Mouse (Mus musculus): ENCODE data around the gene Cfap43. TPM values are rescaled to one million over a fixed set of nuclear protein-coding genes. Genes with fewer than 3 reads are reported as not detected.

Gene Cfap43
- polyA plus RNA-seq, 1 experiment: not detected

GRCm38 (mm10) chr19:47902316-47903201, 16.5 kb downstream of the Cfap43 start:
- no peak for TF ChIP-seq GATA1 (IDR thresholded peaks at IDR 0.05; ENCODE audit: low read length)

- TF ChIP-seq GATA1 (IDR thresholded peaks at IDR 0.05; ENCODE audit: low read length): no peak
Observed at GRCm38 (mm10) chr19:47900558-47900957, 18.5 kb downstream of the Cfap43 start.

- TF ChIP-seq GATA1 (IDR thresholded peaks at IDR 0.05; ENCODE audit: low read length): no peak
Observed at GRCm38 (mm10) chr19:47900012-47900411, 19.1 kb downstream of the Cfap43 start.

GRCm38 (mm10) chr19:47898472-47899079, 20.5 kb downstream of the Cfap43 start:
- TF ChIP-seq GATA1 (IDR thresholded peaks at IDR 0.05; ENCODE audit: low read length): no peak

- no peak for TF ChIP-seq GATA1 (IDR thresholded peaks at IDR 0.05; ENCODE audit: low read length)
Observed at GRCm38 (mm10) chr19:47893092-47893491, 26.0 kb downstream of the Cfap43 start.

- TF ChIP-seq GATA1 (IDR thresholded peaks at IDR 0.05; ENCODE audit: low read length): no peak
Observed at GRCm38 (mm10) chr19:47891562-47892312, 27.4 kb downstream of the Cfap43 start.

- TF ChIP-seq GATA1 (IDR thresholded peaks at IDR 0.05; ENCODE audit: low read length): no peak
Observed at GRCm38 (mm10) chr19:47890489-47891130, 28.5 kb downstream of the Cfap43 start.

- no peak for TF ChIP-seq GATA1 (IDR thresholded peaks at IDR 0.05; ENCODE audit: low read length)
Observed at GRCm38 (mm10) chr19:47888037-47888436, 31.1 kb downstream of the Cfap43 start.

- TF ChIP-seq GATA1 (IDR thresholded peaks at IDR 0.05; ENCODE audit: low read length): no peak
Observed at GRCm38 (mm10) chr19:47887417-47887816, 31.7 kb downstream of the Cfap43 start.

- TF ChIP-seq GATA1 (IDR thresholded peaks at IDR 0.05; ENCODE audit: low read length): no peak
Observed at GRCm38 (mm10) chr19:47886617-47887016, 32.5 kb downstream of the Cfap43 start.

- no peak for TF ChIP-seq GATA1 (IDR thresholded peaks at IDR 0.05; ENCODE audit: low read length)
Observed at GRCm38 (mm10) chr19:47885886-47886285, 33.2 kb downstream of the Cfap43 start.

GRCm38 (mm10) chr19:47885191-47885743, 33.8 kb downstream of the Cfap43 start:
- TF ChIP-seq GATA1 (IDR thresholded peaks at IDR 0.05; ENCODE audit: low read length): no peak

GRCm38 (mm10) chr19:47884296-47885085, 34.6 kb downstream of the Cfap43 start:
- TF ChIP-seq GATA1 (IDR thresholded peaks at IDR 0.05; ENCODE audit: low read length): no peak

GRCm38 (mm10) chr19:47882882-47883254, 36.2 kb downstream of the Cfap43 start:
- no peak for TF ChIP-seq GATA1 (IDR thresholded peaks at IDR 0.05; ENCODE audit: low read length)
